Mouse (Mus musculus) small intestine, adult 2 months (tissue): Measurements from ENCODE around the gene Mip. TPM values are rescaled to one million over a fixed set of nuclear protein-coding genes. Genes with fewer than 3 reads are reported as not detected.

ENCODE experiments used
- H3K27ac ChIP-seq: fragments of 200-500 bp; 2 replicates; pipeline ENCODE4 v1.5.1; 2012; ENCODE audit warnings: low read depth, low read length, control low read depth, inconsistent platforms; ENCODE audit not compliant: insufficient read depth
- H3K27me3 ChIP-seq: fragments of 200-500 bp; 2 replicates; pipeline ENCODE4 v1.6.1; 2012; ENCODE audit warnings: mild to moderate bottlenecking, moderate library complexity, low read length, inconsistent platforms; ENCODE audit not compliant: control insufficient read depth, insufficient read depth
- H3K36me3 ChIP-seq: fragments of 200-500 bp; 2 replicates; pipeline ENCODE4 v1.6.1; 2012; ENCODE audit warnings: mild to moderate bottlenecking, low read length, control low read depth, inconsistent platforms; ENCODE audit not compliant: control insufficient read depth, insufficient read depth
- H3K4me1 ChIP-seq: fragments of 200-500 bp; 2 replicates; pipeline ENCODE4 v1.6.1; 2012; ENCODE audit warnings: low read length, inconsistent platforms, mixed read lengths; ENCODE audit not compliant: control insufficient read depth, insufficient read depth, insufficient read length
- H3K4me3 ChIP-seq: fragments of 200-500 bp; 2 replicates; pipeline ENCODE4 v1.5.1; 2012; ENCODE audit warnings: low read depth, mild to moderate bottlenecking, control low read depth, inconsistent platforms, low read length, moderate library complexity
- CTCF ChIP-seq: fragments of 200-500 bp; IDR thresholded peaks from 2 replicates; pipeline ENCODE4 v1.5.1; 2012; ENCODE audit warnings: low read depth, mild to moderate bottlenecking, control low read depth, inconsistent platforms, low read length, moderate library complexity, mixed read lengths; ENCODE audit not compliant: insufficient replicate concordance, insufficient read length; ENCODE audit errors: extremely low read depth
- POLR2A ChIP-seq: fragments of 200-500 bp; IDR thresholded peaks from 2 replicates; pipeline ENCODE4 v1.6.1; 2012; ENCODE audit warnings: low read depth, mild to moderate bottlenecking, control low read depth, inconsistent platforms, low read length, moderate library complexity
- WGBS: fragments of 180-500 bp; shearing (Covaris S2); methylation state at CpG from one replicate; pipeline ENCODE4 v1.1.7; 2018; 5-methylcytosine and 5-hydroxymethylcytosine counted together
- polyA plus RNA-seq: library from polyadenylated mRNA; depleted of rRNA; stranded (reverse); fragments of >200 nt; gene quantifications from 2 replicates; pipeline ENCODE4 v1.2.3, GENCODE M21; 2012

The Mip gene
- polyA plus RNA-seq, 1 experiment, result not detected

GRCm38 (mm10) chr10:128194551-128195461 lies 30.8 kb upstream of the Mip start:
- 2% methylated on average over 76 of the region's 79 CpGs for WGBS
- Histone ChIP-seq H3K27me3 (0 out of 2 replicates have a peak, but pooled peaks cover 7% of the 10 kb centered on the region), H3K27ac (no peak overlapping the region), H3K36me3 (no peaks in the 10 kb centered on the region), H3K4me3 (peak overlapping the region; percentile 68), H3K4me1 (0 out of 2 replicates have a peak, but pooled peaks cover 6% of the 10 kb centered on the region)
- TF ChIP-seq POLR2A (no peak), CTCF (no peak)

DNA sequence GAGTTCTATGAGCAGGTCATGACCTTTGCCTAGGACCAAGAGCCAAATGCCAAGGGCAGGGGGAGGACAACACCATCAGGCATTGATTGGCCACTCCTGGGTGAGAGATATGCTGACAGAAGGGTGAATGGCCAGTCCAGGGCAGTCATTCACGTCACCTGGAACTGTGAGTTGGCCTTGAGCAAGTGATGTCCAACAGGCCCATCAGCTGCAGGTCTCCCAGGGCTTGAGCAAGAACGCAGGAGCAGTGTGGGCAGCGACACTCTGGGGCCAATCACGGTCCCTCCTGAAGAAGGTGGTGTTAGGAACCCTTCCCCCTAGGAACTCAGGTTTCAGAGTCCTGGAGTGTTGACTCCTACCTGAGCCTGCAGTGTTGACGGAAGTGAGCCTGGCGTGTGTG lies 23.8 kb upstream of the Mip start:
- H3K4me3 ChIP-seq, result no peak overlapping the region
- WGBS, result 86% methylated on average over 6 of the region's 6 CpGs
- H3K27ac ChIP-seq, result no peak overlapping the region
- H3K4me1 ChIP-seq, result no peaks in the 10 kb centered on the region
- no peaks in the 10 kb centered on the region for H3K27me3 ChIP-seq
- no peaks in the 10 kb centered on the region for H3K36me3 ChIP-seq
- no peak for TF ChIP-seq POLR2A
- TF ChIP-seq CTCF, result no peak

DNA sequence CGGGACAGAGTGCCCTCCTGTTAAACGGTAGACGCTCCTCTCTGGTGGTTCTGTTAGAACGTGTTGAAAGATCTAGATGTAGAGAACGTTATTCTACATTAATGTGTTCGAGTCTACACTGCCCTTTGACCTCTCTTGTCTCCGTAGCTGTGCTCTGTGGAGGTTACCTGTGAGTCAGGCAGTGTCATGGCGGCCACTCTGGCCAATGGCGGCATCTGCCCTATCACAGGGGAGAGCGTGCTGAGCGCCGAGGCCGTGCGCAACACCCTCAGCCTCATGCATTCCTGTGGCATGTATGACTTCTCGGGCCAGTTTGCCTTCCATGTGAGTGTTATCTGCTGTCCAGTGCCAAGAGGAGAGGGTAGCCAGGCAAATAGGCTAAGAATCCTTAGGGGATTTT lies 20.7 kb upstream of the Mip start:
- Histone ChIP-seq H3K4me1 (no peaks in the 10 kb centered on the region), H3K27ac (no peak overlapping the region), H3K27me3 (no peaks in the 10 kb centered on the region), H3K36me3 (peaks cover 2% of the 10 kb centered on the region; the same call in 1 of the 2 replicates), H3K4me3 (no peak overlapping the region)
- no peak for TF ChIP-seq CTCF
- TF ChIP-seq POLR2A, result no peak
- WGBS, result 75% methylated on average over 15 of the region's 15 CpGs

- 91% methylated on average over 10 of the region's 10 CpGs for WGBS
- peaks cover 3% of the 10 kb centered on the region; the same call in 1 of the 2 replicates for H3K4me1 ChIP-seq
- peaks cover 2% of the 10 kb centered on the region; the same call in 1 of the 2 replicates for H3K36me3 ChIP-seq
- H3K27me3 ChIP-seq, result no peaks in the 10 kb centered on the region
- no peak overlapping the region for H3K4me3 ChIP-seq
- TF ChIP-seq CTCF, result no peak
- no peak for TF ChIP-seq POLR2A
- H3K27ac ChIP-seq, result no peak overlapping the region
Measured at GRCm38 (mm10) chr10:128208326-128208725, 17.3 kb upstream of the Mip start.

DNA sequence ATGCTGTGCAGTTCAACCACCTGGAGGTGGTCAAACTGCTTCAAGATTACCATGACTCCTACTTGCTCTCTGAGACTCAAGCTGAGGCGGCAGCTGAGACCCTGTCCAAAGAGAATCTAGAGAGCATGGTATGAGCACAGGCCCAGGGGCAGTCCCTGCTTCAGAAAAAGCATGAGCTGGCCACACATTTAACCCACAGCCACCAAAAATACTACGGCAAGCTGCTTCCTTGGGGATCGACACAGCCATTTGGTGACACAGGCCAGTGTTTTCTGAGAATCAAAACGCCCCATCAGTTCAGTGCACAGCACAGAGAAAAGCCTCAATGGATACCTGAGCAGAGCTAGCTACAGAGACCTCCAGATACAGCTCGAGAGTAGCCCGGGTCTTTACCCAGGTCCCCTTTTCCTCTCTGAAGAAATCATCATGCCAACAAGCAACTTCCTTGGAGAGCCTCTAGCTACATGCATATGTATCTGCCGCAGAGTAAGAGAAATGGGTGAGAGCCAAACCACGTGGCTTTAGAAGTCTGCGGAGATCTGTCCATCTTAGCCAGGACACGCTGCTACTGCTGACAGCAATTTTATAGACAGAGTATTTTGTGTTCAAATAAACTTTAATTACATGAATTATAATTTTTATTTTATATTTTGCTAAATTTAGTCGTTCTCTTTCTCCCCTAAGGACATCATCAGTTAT lies 16.2 kb upstream of the Mip start:
- Histone ChIP-seq H3K27me3 (no peaks in the 10 kb centered on the region), H3K4me3 (no peak overlapping the region), H3K4me1 (peaks cover 3% of the 10 kb centered on the region; the same call in 1 of the 2 replicates), H3K27ac (no peak overlapping the region), H3K36me3 (peaks cover 2% of the 10 kb centered on the region; the same call in 1 of the 2 replicates)
- TF ChIP-seq CTCF (no peak), POLR2A (no peak)
- WGBS, result 93% methylated on average over 11 of the region's 11 CpGs

DNA sequence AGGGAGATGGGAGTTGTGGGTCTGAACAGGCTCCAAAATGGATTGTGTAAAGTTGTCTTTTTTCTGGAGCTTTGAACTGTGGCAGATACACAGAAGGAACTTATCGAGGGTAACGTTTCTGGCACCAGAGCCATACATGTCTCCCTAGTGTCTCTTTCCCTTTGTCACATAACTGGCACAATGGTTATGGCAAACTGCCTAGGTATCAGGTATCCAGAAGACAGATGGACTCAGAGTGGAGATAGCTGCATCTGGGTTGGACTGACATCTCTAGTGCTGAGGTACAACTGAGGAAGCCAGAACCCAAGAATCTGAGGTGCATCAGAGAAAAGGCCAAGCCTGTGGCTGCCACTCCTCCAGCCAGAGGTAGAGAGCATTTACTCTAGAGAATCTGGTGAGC lies 15.5 kb upstream of the Mip start:
- Histone ChIP-seq H3K27ac (no peak overlapping the region), H3K27me3 (no peaks in the 10 kb centered on the region), H3K4me1 (peaks cover 3% of the 10 kb centered on the region; the same call in 1 of the 2 replicates), H3K4me3 (no peak overlapping the region), H3K36me3 (peaks cover 2% of the 10 kb centered on the region; the same call in 1 of the 2 replicates)
- 82% methylated on average over 2 of the region's 2 CpGs for WGBS
- TF ChIP-seq POLR2A (no peak), CTCF (no peak)

DNA sequence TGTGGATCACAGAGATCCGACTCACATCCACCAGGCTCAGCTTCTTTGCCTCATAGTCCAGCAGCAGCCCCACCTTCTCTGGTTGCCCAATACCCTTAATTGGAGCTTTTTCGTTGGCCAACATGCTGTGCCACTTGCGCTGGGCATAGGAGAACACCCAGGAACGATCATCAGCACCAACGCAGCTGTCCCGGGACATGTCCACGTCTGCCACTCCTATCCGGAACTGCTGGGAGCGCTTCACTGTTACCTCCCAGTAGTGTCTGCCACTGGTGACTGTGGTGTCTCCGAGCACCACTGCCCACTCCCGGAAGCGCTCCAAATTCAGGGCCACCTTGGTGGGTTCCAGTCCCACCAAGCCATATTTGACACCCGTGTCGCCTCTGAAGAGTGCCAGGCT lies 14.7 kb upstream of the Mip start:
- Histone ChIP-seq H3K27ac (no peak overlapping the region), H3K36me3 (peaks cover 2% of the 10 kb centered on the region; the same call in 1 of the 2 replicates), H3K27me3 (no peaks in the 10 kb centered on the region), H3K4me3 (peak overlapping the region; percentile 73), H3K4me1 (peaks cover 3% of the 10 kb centered on the region; the same call in 1 of the 2 replicates)
- no peak for TF ChIP-seq CTCF
- TF ChIP-seq POLR2A, result no peak
- WGBS, result 8% methylated on average over 14 of the region's 14 CpGs
